Mouse (Mus musculus): Measurements from ENCODE around the gene Nhlrc3. TPM values are rescaled to one million over a fixed set of nuclear protein-coding genes. Genes with fewer than 3 reads are reported as not detected.

Nhlrc3 gene
- total RNA-seq, 2 experiments from 2014 or later, result 9.9 to 10.5 TPM

DNA sequence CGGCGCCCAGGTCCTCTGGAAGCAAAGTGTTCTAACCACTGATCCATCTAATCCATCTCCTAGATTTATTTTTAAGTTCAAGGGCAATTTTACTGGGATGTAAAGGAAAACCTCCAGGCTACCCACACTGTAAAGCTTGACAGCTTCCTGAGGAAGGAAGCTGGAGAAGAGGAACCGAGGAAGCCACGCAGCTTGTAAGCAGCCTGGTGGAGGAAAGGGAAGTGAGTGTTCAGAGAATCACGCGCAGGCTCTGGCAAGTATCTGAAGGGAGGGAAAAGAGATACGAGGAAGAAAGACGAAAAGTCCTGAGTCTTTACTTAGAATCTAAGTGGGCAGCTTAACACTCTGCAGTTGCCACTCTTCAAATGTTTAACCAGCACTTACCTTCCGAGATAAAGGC, 3.0 kb downstream of the Nhlrc3 start:
- intact Hi-C loops (cut with DNase I), result no loop called here
- no peak for DNase-seq (ENCODE audit: extremely low spot score in 1 of 2, low spot score in 2 of 2)

DNA sequence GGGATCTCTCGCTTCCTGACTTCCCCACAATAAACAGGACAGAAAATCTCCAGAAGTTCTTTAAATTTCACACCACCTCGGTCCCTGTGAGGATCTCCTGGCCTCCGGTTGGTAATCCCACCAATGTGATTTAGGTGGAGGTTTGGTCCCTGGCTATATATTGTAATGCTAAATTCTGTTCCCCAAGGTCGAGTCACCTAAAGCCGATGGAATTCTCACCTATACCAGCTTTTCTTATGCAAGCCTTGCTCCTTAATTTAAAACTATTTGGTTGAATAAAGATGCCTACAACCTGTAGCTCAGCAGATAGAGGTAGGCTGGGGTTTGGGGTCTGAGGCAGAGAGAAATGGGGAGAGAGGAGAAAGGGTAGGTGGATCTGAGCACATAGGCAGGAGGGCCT, 5.4 kb downstream of the Nhlrc3 start:
- DNase-seq (ENCODE audit: extremely low spot score in 1 of 2, low spot score in 2 of 2), result no peak
- intact Hi-C loops (cut with DNase I), result no loop called here

- DNase-seq (ENCODE audit: extremely low spot score in 1 of 2, low spot score in 2 of 2), result no peak
- intact Hi-C loops (cut with DNase I), result loop anchor here (5.0 kb wide), 1 partner anchor 1198 kb away; no protein-coding TSS in a partner anchor
Observed at GRCm38 (mm10) chr3:53454984-53455383, 8.1 kb downstream of the Nhlrc3 start.

- intact Hi-C loops (cut with DNase I), result loop anchor here (5.0 kb wide), 1 partner anchor 1197 kb away; no protein-coding TSS in a partner anchor
- DNase-seq (ENCODE audit: extremely low spot score in 1 of 2, low spot score in 2 of 2), result no peak
Observed at GRCm38 (mm10) chr3:53454561-53454960, 8.6 kb downstream of the Nhlrc3 start.

- DNase-seq (ENCODE audit: extremely low spot score in 1 of 2, low spot score in 2 of 2), result no peak
- intact Hi-C loops (cut with DNase I), result loop anchor here (5.0 kb wide), 1 partner anchor 1197 kb away; no protein-coding TSS in a partner anchor
Observed at GRCm38 (mm10) chr3:53454005-53454404, 9.1 kb downstream of the Nhlrc3 start.

DNA sequence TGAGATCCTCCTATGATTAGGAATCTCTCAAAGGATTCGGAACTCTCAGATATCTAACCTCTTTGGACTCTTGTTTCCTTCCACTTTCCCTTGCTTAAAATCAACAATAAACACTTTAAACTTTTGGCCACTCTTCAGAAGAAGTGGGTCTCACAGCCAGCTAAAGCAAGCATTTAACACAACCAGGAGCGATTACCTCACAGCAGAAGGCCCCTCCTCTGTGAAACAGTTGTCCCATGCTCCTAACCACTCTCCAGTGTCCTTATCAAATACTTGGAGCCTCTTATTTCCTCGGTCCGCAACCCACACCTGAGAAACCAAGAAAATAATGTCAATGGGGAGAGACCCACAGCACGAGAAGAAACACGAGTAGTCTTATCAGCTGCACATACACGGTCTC, 9.8 kb downstream of the Nhlrc3 start:
- intact Hi-C loops (cut with DNase I), result loop anchor here (5.0 kb wide), 1 partner anchor 1196 kb away; no protein-coding TSS in a partner anchor
- no peak for DNase-seq (ENCODE audit: extremely low spot score in 1 of 2, low spot score in 2 of 2)

GRCm38 (mm10) chr3:53452351-53452750, 10.8 kb downstream of the Nhlrc3 start:
- intact Hi-C loops (cut with DNase I), result loop anchor here (5.0 kb wide), 1 partner anchor 1195 kb away; no protein-coding TSS in a partner anchor
- no peak for DNase-seq (ENCODE audit: extremely low spot score in 1 of 2, low spot score in 2 of 2)

DNA sequence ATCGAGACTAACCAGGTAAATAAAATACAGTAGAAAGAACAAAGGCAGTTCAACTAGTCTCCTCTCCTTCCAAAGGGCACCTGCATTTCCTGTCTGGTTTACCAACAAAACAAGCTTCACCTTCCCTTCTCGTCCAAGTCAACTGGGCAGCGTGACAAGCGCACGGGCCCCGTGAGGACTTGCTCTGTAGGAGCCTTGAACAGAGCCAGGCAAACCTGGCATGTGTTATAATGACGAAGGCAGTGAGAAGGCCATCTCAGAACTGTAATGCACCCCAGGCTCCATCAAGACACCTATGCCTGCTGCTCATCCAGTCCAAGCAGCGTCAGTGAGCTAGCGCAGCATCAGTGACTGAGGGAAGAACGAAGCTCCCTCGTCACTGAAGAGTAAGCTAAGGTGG, 12.5 kb downstream of the Nhlrc3 start:
- no peak for DNase-seq (ENCODE audit: extremely low spot score in 1 of 2, low spot score in 2 of 2)
- intact Hi-C loops (cut with DNase I), result loop anchor here (5.0 kb wide), 1 partner anchor 1193 kb away; no protein-coding TSS in a partner anchor

- intact Hi-C loops (cut with DNase I), result no loop called here
- DNase-seq (ENCODE audit: extremely low spot score in 1 of 2, low spot score in 2 of 2), result peak in 1 of 2 experiments; percentile 84
Observed at GRCm38 (mm10) chr3:53448208-53448607, 14.9 kb downstream of the Nhlrc3 start.

DNA sequence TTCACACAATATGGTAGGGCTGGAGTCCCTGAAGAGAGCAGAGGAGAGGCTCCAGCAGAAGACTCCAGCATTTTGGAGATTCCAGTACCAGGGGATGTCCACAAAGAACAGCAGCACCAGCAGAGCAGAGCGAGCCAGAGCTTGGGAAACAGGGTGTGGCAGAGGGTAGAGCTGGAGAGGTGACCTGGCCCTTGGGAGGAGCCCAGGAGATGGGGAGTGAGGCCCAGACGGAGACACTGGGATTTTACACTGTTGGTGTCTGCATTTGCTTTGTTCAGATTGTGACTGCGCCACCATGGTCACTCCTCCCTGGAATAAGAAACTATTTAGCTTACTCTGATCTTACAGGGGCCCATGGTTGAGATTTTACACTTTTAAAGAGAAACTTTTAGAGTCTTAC, 16.3 kb downstream of the Nhlrc3 start:
- intact Hi-C loops (cut with DNase I), result no loop called here

DNA sequence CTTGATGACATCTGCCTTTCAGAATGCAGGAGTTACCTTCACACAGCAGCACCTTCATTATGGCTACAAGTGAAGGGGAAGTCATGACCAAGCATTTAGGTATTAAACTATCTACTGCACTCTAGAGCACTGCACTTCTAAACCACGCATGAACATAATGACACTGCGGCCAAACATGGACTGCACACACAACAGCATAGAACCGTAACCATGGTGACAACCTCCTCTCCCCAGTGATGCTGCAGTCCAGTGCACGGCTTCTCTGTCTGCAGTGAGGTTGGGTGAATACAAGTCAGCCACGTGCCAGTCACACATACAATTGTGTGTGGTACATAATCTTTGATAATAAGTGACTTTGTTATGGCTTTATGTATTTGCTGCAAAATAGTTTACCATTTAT, 17.6 kb downstream of the Nhlrc3 start:
- intact Hi-C loops (cut with DNase I), result no loop called here
- DNase-seq (ENCODE audit: extremely low spot score in 1 of 2, low spot score in 2 of 2), result no peak

More for the DNA sequence above, 16.3 kb downstream of the Nhlrc3 start:
- DNase-seq (ENCODE audit: extremely low spot score in 1 of 2, low spot score in 2 of 2), result no peak

GRCm38 (mm10) chr3:53436550-53436949, 26.6 kb downstream of the Nhlrc3 start:
- intact Hi-C loops (cut with DNase I), result no loop called here
- DNase-seq (ENCODE audit: extremely low spot score in 1 of 2, low spot score in 2 of 2), result no peak

DNA sequence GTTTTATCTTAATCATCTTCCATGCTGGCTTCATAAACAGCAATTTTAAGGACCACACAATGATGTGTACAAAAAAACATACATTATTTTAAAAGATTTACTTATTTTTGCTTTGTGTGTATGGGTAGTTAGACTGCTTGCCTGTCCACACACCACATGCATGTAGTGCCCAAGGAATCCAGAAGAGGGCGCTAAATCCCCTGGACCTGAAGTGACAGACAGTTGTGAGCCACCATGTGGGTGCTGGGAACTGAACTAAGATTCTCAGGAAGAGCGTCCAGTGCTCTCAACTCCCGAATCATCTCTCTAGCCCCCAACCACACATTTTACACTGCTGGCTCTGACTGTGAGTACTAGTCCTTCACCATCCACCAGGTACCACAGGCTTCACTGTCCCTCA, 28.5 kb downstream of the Nhlrc3 start:
- DNase-seq (ENCODE audit: extremely low spot score in 1 of 2, low spot score in 2 of 2), result no peak
- intact Hi-C loops (cut with DNase I), result no loop called here

DNA sequence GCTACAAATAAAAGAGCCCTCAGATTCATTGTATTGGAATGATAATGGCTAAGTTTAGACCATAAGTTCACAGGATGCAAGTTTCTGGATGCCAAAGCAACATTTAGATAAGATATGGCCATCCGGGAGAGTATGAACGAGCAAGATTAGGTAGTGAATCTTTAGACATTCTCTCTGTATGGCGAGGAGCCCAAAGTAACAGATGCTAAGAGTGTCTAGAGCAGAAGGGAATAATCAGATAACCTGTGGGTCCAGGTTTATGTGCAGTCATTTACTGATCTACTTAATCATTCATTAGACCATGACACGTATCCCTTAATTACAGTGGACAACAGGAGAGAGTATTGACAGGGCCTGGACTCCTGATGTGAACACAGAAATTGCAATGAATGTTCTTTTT, 39.6 kb downstream of the Nhlrc3 start:
- no peak for DNase-seq (ENCODE audit: extremely low spot score in 1 of 2, low spot score in 2 of 2)
- intact Hi-C loops (cut with DNase I), result no loop called here

GRCm38 (mm10) chr3:53422691-53423090, 40.4 kb downstream of the Nhlrc3 start:
- no peak for DNase-seq (ENCODE audit: extremely low spot score in 1 of 2, low spot score in 2 of 2)
- intact Hi-C loops (cut with DNase I), result no loop called here

DNA sequence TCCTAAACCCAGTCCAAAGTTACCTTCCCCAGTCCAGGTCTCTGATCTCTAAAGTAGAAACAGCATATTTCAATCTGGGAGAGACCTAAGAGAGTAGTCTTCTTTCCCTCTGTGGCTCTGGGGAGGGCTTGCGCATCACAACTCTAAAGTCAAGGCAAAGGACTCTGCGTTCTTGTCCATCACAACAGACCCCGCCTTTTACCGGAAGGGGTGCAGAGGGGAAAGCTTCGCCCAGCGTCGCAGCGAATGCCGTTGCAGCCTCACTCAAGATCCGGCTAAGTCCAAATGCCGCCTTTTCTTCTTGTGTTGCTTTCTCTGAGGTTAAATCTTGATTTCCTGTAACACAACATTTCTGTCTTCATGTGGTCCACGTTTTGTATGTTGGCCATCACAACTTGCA, 41.5 kb downstream of the Nhlrc3 start:
- no peak for DNase-seq (ENCODE audit: extremely low spot score in 1 of 2, low spot score in 2 of 2)
- intact Hi-C loops (cut with DNase I), result no loop called here

DNA sequence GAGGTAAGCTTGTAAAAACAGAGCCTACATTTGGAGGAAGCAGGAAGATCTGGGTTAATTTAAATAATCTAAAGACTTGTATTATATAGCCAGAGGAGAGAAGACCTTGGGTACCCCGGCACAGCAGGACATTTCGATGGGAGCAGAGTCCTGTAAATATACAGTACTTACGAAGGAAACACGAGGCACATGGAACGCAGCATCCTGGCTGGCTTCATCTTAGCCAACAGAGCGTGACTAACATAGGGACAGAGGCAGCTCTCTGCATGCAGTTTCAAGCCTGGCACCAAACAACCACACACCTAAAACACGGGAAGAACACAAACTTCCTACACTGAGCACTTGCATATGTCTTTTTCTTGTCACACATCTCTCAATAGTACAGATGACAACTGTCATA, 45.4 kb downstream of the Nhlrc3 start:
- DNase-seq (ENCODE audit: extremely low spot score in 1 of 2, low spot score in 2 of 2), result no peak
- intact Hi-C loops (cut with DNase I), result no loop called here

- DNase-seq (ENCODE audit: extremely low spot score in 1 of 2, low spot score in 2 of 2), result peak in 1 of 2 experiments; percentile 45
- intact Hi-C loops (cut with DNase I), result no loop called here
Observed at GRCm38 (mm10) chr3:53416036-53416506, 47.1 kb downstream of the Nhlrc3 start.

- intact Hi-C loops (cut with DNase I), result no loop called here
- DNase-seq (ENCODE audit: extremely low spot score in 1 of 2, low spot score in 2 of 2), result no peak
Observed at GRCm38 (mm10) chr3:53413959-53414358, 49.2 kb downstream of the Nhlrc3 start.

DNA sequence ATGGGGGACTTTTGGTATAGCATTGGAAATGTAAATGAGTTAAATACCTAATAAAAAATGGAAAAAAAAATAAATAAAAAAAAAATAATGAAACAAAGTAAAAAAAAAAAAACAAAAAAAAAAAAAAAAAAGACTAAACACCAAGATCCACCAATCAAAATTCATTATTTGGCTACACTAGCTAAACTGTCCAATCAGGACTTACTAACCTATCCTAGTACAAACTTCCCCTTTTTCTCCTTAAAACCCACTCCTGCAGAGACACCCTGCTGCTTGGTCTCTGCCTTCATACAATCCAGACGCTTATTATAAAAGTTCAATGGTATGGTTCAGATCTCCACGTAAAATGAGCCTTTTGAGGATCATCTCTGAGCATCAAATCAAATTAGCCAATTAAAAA, 49.7 kb downstream of the Nhlrc3 start:
- intact Hi-C loops (cut with DNase I), result no loop called here
- DNase-seq (ENCODE audit: extremely low spot score in 1 of 2, low spot score in 2 of 2), result no peak

DNA sequence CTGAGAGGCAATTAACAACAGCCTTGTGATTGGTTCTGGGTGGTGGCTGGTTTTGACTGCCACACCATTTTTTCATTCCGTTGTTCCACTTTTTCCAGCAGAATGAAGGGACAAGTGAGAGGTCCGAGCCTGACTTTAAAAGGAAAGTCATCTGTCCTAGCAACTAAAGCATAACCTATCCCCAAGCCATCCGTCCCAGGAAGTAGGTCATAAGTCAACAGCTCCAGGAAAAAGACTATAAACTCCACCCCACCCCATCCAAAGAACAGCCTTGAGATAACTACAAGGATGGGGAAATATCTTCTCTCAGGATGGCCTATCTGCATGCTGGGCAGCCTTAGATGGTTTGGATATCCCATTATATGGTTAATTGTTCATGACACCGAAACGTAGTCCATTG, 50.9 kb downstream of the Nhlrc3 start:
- intact Hi-C loops (cut with DNase I), result no loop called here
- no peak for DNase-seq (ENCODE audit: extremely low spot score in 1 of 2, low spot score in 2 of 2)
